Mouse (Mus musculus): ENCODE results near the gene Olfr1366.

DNA sequence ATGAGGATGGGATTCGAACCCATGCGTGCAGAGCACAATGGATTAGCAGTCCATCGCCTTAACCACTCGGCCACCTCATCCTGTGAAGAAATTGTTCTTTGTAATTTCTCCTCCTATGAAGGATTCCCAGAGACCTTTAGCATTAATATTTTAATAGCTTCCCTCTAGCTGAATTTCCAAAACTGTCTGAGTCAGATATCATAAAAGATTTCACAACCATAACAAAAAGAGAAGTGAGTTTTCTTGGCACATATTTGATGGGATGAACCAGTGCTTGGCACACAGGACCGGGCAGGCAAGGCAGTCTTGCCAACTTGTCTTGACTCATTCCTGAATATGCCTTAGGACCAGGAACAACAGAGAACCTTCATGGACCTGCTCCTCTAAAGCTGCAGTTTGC is 49.8 kb downstream of the Olfr1366 start:
- TF ChIP-seq CTCF (IDR thresholded peaks at IDR 0.05; ENCODE audit: low read depth) (no peak), EP300 (IDR thresholded peaks at IDR 0.05; ENCODE audit: low read depth) (no peak)

Measured in liver, postnatal 0 days (tissue).